Mouse (Mus musculus) A20 (cell line): ENCODE data around the gene Krtap19-3.

Experiments used
- DNase-seq: peaks from one replicate; pipeline ENCODE4 v3.0.0-alpha.2; 2011; ENCODE audit warnings: low read depth, low spot score

The Krtap19-3 gene

DNA sequence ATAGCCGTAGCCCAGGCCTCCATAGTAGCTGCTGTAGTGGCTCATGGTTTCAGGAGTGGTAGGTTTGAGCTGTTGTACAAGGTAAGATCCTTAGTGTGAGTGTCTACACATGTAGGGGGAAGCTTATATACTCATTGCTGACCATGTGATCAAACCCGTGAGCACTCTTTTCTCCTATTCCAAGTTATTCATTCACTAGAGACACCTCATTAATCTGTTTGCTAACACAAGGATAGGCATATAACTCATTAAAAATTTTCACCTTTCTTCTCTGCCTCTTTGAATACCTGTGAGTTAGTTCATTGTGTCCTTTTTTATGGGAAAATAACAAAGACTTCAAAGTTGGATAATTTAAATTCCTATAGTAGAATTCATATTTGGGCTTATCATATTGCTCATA, at the start of gene Krtap19-3:
Gene Krtap19-3 (minus strand): TSS at position 101 of the 400 bp plus-strand sequence.
- DNase-seq, result no peak

DNA sequence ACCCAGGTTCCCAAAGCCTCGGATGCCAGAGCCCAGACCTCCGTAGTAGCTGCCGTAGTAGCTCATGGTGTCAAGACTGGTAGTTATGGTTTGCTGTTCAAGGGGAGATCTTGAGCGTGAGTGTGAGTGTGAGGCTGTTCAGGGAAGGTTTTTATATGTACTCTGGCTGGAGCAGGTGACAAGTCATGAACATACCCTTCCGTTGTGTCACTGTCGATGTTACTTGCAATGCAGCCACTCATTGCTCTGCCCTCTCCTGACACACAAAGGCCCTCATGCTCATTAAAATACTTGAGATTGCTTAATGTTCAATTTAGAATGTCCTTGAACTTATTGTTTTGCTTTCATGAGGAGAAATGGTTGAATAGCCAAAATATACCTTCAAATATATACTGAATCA, 18.5 kb upstream of the Krtap19-3 start, which contains the start of gene Krtap19-5:
Gene Krtap19-5 (minus strand): TSS at position 101 of the 400 bp plus-strand sequence.
- DNase-seq, result no peak

DNA sequence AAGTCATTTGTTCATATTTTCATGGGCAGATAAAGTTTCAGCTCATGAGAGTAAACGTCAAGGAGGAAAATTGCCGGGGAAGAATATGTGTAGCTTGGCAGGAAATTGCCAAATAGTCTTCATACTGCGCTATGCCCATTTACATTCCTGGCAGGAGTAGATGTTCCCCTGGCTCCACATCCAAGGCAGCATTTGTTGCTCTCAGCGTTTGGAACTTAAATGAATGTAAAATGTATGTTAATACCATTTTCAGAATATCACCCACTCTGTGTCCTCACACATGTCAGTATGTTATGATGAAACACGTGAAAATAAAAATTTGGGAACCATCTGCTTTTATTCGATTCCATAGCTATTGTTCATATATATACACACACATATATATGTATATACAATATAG, 9.0 kb upstream of the Krtap19-3 start:
- DNase-seq, result no peak

DNA sequence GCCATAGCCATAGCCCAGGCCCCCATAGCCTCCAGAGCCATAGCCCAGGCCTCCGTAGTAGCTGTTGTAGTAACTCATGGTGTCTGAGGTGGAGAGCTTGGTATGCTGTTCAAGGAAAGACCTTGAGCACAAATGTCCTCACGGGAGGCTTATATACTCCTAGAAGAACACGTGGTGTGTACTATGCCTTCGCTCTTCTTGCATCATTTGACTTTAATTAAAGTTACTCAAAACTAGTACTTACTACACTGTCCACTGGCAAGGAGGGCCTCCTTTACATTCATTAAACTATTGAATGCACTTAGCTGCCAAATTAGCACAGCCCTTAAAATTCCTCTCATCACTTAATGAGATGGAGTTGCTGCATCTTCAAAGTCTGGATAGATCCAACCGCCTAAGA, 7.2 kb upstream of the Krtap19-3 start, which contains the start of gene Krtap19-4:
Gene Krtap19-4 (minus strand): TSS at position 101 of the 400 bp plus-strand sequence.
- DNase-seq, result no peak

- DNase-seq, result no peak
These were observed 3.7 kb downstream of the Krtap19-3 start, which contains the start of gene Krtap19-2 for GRCm38 (mm10) chr16:88874169-88874568. Gene Krtap19-2, minus strand, starts transcription at chr16:88874269.

- DNase-seq, result no peak
These were observed 8.5 kb downstream of the Krtap19-3 start, which contains the start of gene Krtap19-1 for GRCm38 (mm10) chr16:88869311-88869710. Gene Krtap19-1, minus strand, starts transcription at chr16:88869411.

- DNase-seq, result no peak
These were observed 12.9 kb downstream of the Krtap19-3 start for GRCm38 (mm10) chr16:88864887-88865407.

DNA sequence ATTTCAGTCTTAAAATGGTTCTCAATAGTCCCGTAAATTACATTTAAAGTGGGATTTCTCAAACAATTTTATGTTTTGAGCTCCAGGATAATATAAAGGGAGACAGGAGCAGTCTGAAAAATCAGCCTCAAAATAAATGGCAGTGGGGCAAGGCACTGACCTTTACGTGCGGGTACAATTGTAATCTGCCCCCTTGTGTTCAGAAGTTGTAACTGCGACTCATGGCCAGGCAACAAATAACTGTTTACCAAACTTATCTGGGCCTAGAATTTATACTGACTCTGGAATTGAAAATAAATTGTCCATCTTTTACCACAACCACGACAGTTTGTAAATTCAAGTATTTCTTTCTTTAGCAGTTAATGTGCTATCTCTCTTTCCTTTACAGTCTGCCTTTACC, 26.4 kb downstream of the Krtap19-3 start:
- peak; percentile 34 for DNase-seq

DNA sequence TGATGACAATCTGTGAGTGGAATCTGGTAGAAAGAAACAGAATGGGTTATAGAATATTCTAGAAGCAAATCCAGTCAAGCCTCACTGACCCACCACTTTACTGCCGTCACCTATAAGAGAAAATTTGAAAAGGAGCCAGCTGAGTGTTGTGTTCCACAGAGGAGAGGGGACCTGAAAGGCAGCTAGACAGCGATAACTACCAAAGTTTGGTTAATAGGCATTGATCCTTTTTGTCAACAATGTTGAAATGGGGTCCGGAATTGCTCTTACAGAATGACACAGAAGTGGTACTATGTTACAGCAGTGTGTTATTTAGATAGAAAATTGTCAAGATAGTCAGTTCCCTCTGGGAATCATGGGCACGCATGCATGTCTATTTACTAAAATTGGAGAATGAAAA, 29.3 kb downstream of the Krtap19-3 start:
- DNase-seq, result no peak

DNA sequence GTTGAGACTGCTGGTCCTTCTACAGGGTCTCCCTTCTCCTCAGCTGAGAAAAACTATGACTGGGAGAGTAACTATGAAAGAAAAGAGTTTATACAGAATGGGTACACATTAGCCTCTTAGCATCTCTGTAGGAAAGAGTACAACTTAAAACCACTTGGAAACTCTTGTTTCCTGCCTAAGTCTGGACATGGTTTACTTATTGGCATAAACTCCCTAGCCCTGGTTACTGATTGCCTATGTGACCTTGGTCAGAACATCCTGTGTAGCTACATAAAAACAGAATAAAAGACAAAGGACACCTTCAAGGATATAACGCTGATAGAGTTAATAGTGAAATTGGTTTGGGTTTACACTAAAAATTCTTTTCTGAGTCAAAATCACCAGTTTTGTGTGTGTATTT, 30.5 kb downstream of the Krtap19-3 start:
- DNase-seq, result no peak
